Mouse (Mus musculus): Measurements from ENCODE around the gene Hoxd11. TPM values are rescaled to one million over a fixed set of nuclear protein-coding genes. Genes with fewer than 3 reads are reported as not detected.

The Hoxd11 gene
- polyA plus RNA-seq, 1 experiment from 2014 or later, result not detected

GRCm38 (mm10) chr2:74703720-74704392, 24.5 kb downstream of the Hoxd11 start:
- Histone ChIP-seq H3K4me3 (no peak overlapping the region), H3K27ac (no peak overlapping the region), H3K9me3 (replicated peaks) (no peaks in the 10 kb centered on the region), H3K27me3 (peaks cover 98% of the 10 kb centered on the region), H3K4me1 (peaks cover 14% of the 10 kb centered on the region), H3K4me2 (no peak overlapping the region), H3K36me3 (ENCODE audit: poor library complexity, severe bottlenecking) (no peaks in the 10 kb centered on the region), H3K9ac (no peak overlapping the region)
- ATAC-seq, result no peak
- WGBS, result under 1% methylated on average over 26 of the region's 26 CpGs

- 0 out of 2 replicates have a peak within 1 kb of the TSS, but pooled peaks have one; percentile 37 for H3K9ac ChIP-seq
- peak within 1 kb of the TSS; percentile 35 for H3K4me3 ChIP-seq
- peaks cover 98% of the 10 kb centered on the region for H3K27me3 ChIP-seq
- H3K9me3 ChIP-seq (replicated peaks), result no peaks in the 10 kb centered on the region
- H3K27ac ChIP-seq, result no peak within 1 kb of the TSS
- H3K4me1 ChIP-seq, result peaks cover 14% of the 10 kb centered on the region
- no peak for ATAC-seq
- peak within 1 kb of the TSS; percentile 60 for H3K4me2 ChIP-seq
- under 1% methylated on average over 34 of the region's 52 CpGs for WGBS
- H3K36me3 ChIP-seq (ENCODE audit: poor library complexity, severe bottlenecking), result no peaks in the 10 kb centered on the region
Measured at GRCm38 (mm10) chr2:74704393-74704998, 25.1 kb downstream of the Hoxd11 start, which contains the start of gene Hoxd8. Gene Hoxd8 (plus strand): TSS chr2:74704615.

- no peaks in the 10 kb centered on the region for H3K36me3 ChIP-seq (ENCODE audit: poor library complexity, severe bottlenecking)
- H3K4me3 ChIP-seq, result peak overlapping the region; percentile 35
- peak overlapping the region; percentile 60 for H3K4me2 ChIP-seq
- no peak overlapping the region for H3K27ac ChIP-seq
- H3K9me3 ChIP-seq (replicated peaks), result no peaks in the 10 kb centered on the region
- H3K4me1 ChIP-seq, result peaks cover 14% of the 10 kb centered on the region
- 0 out of 2 replicates have a peak, but pooled peaks have one; percentile 24 for ATAC-seq
- under 1% methylated on average over 27 of the region's 66 CpGs for WGBS
- H3K9ac ChIP-seq, result 0 out of 2 replicates have a peak overlapping the region, but pooled peaks have one; percentile 37
- peaks cover 98% of the 10 kb centered on the region for H3K27me3 ChIP-seq
Measured at GRCm38 (mm10) chr2:74704999-74705466, 25.7 kb downstream of the Hoxd11 start.

- no peak for ATAC-seq
- H3K4me3 ChIP-seq, result peak overlapping the region; percentile 35
- no peaks in the 10 kb centered on the region for H3K36me3 ChIP-seq (ENCODE audit: poor library complexity, severe bottlenecking)
- H3K9ac ChIP-seq, result 0 out of 2 replicates have a peak overlapping the region, but pooled peaks have one; percentile 37
- H3K27me3 ChIP-seq, result peaks cover 98% of the 10 kb centered on the region
- H3K4me1 ChIP-seq, result peaks cover 14% of the 10 kb centered on the region
- peak overlapping the region; percentile 60 for H3K4me2 ChIP-seq
- H3K27ac ChIP-seq, result no peak overlapping the region
- under 1% methylated on average over 44 of the region's 85 CpGs for WGBS
- no peaks in the 10 kb centered on the region for H3K9me3 ChIP-seq (replicated peaks)
Measured at GRCm38 (mm10) chr2:74705467-74706089, 26.2 kb downstream of the Hoxd11 start.

- Histone ChIP-seq H3K36me3 (ENCODE audit: poor library complexity, severe bottlenecking) (no peaks in the 10 kb centered on the region), H3K9ac (no peak overlapping the region), H3K4me2 (no peak overlapping the region), H3K4me1 (peaks cover 14% of the 10 kb centered on the region), H3K4me3 (no peak overlapping the region), H3K9me3 (replicated peaks) (no peaks in the 10 kb centered on the region), H3K27me3 (peaks cover 97% of the 10 kb centered on the region), H3K27ac (no peak overlapping the region)
- WGBS, result under 1% methylated on average over 13 of the region's 13 CpGs
- no peak for ATAC-seq
Measured at GRCm38 (mm10) chr2:74706393-74706960, 27.1 kb downstream of the Hoxd11 start.

GRCm38 (mm10) chr2:74707599-74707998, 28.2 kb downstream of the Hoxd11 start:
- Histone ChIP-seq H3K4me2 (no peak overlapping the region), H3K36me3 (ENCODE audit: poor library complexity, severe bottlenecking) (no peaks in the 10 kb centered on the region), H3K27me3 (peaks cover 98% of the 10 kb centered on the region), H3K4me1 (peaks cover 21% of the 10 kb centered on the region), H3K9ac (no peak overlapping the region), H3K9me3 (replicated peaks) (no peaks in the 10 kb centered on the region), H3K4me3 (no peak overlapping the region), H3K27ac (no peak overlapping the region)
- WGBS, result 6% methylated on average over 7 of the region's 7 CpGs
- no peak for ATAC-seq

GRCm38 (mm10) chr2:74708676-74709075, 29.3 kb downstream of the Hoxd11 start:
- Histone ChIP-seq H3K9ac (no peak overlapping the region), H3K27me3 (peaks cover 98% of the 10 kb centered on the region), H3K9me3 (replicated peaks) (no peaks in the 10 kb centered on the region), H3K4me3 (no peak overlapping the region), H3K4me2 (no peak overlapping the region), H3K4me1 (peaks cover 21% of the 10 kb centered on the region), H3K36me3 (ENCODE audit: poor library complexity, severe bottlenecking) (no peaks in the 10 kb centered on the region), H3K27ac (no peak overlapping the region)
- WGBS, result 5% methylated on average over 4 of the region's 4 CpGs
- no peak for ATAC-seq

GRCm38 (mm10) chr2:74709465-74710419, 30.4 kb downstream of the Hoxd11 start:
- H3K9ac ChIP-seq, result no peak overlapping the region
- no peak overlapping the region for H3K4me2 ChIP-seq
- H3K4me3 ChIP-seq, result no peak overlapping the region
- no peak for ATAC-seq
- no peak overlapping the region for H3K27ac ChIP-seq
- no peaks in the 10 kb centered on the region for H3K36me3 ChIP-seq (ENCODE audit: poor library complexity, severe bottlenecking)
- 3% methylated on average over 5 of the region's 5 CpGs for WGBS
- peaks cover 18% of the 10 kb centered on the region for H3K4me1 ChIP-seq
- H3K9me3 ChIP-seq (replicated peaks), result no peaks in the 10 kb centered on the region
- H3K27me3 ChIP-seq, result peaks cover 98% of the 10 kb centered on the region

- ATAC-seq, result no peak
- Histone ChIP-seq H3K4me3 (no peak overlapping the region), H3K27ac (no peak overlapping the region), H3K27me3 (peaks cover 98% of the 10 kb centered on the region), H3K36me3 (ENCODE audit: poor library complexity, severe bottlenecking) (no peaks in the 10 kb centered on the region), H3K9me3 (replicated peaks) (no peaks in the 10 kb centered on the region), H3K4me2 (no peak overlapping the region), H3K9ac (no peak overlapping the region), H3K4me1 (peaks cover 12% of the 10 kb centered on the region)
- WGBS, result under 1% methylated on average over 16 of the region's 16 CpGs
Measured at GRCm38 (mm10) chr2:74710929-74711543, 31.7 kb downstream of the Hoxd11 start.

- H3K4me1 ChIP-seq, result peaks cover 12% of the 10 kb centered on the region
- ATAC-seq, result no peak
- under 1% methylated on average over 65 of the region's 65 CpGs for WGBS
- H3K4me2 ChIP-seq, result peak within 1 kb of the TSS; percentile 42
- peak within 1 kb of the TSS; percentile 15 for H3K4me3 ChIP-seq
- H3K27me3 ChIP-seq, result peaks cover 98% of the 10 kb centered on the region
- no peaks in the 10 kb centered on the region for H3K36me3 ChIP-seq (ENCODE audit: poor library complexity, severe bottlenecking)
- no peaks in the 10 kb centered on the region for H3K9me3 ChIP-seq (replicated peaks)
- H3K27ac ChIP-seq, result no peak within 1 kb of the TSS
- H3K9ac ChIP-seq, result no peak within 1 kb of the TSS
Measured at GRCm38 (mm10) chr2:74711721-74712621, 32.6 kb downstream of the Hoxd11 start, which contains the start of the genes Hoxd3 and Hoxd4. Gene Hoxd3 (plus strand): TSS chr2:74711927. Gene Hoxd4 (plus strand): TSS chr2:74711929.

Data from forebrain, embryonic 13.5 days (tissue).